Mouse (Mus musculus) liver, embryonic 12.5 days (tissue): ENCODE results near the gene Nlgn1. TPM values are rescaled to one million over a fixed set of nuclear protein-coding genes. Genes with fewer than 3 reads are reported as not detected.

Source experiments
- ATAC-seq: fragments of 200-750 bp; cut with Nextera tagmentation; 2 replicates; pipeline ENCODE4 v1.8.0; 2017; ENCODE audit warnings: moderate number of reproducible peaks, mild to moderate bottlenecking, moderate library complexity
- H3K27ac ChIP-seq: fragments of 300-500 bp; sonication (generic); 2 replicates; pipeline ENCODE4 v1.5.1; 2016; ENCODE audit warnings: mild to moderate bottlenecking
- H3K27me3 ChIP-seq: fragments of 300-500 bp; sonication (generic); replicated peaks from 2 replicates; pipeline ENCODE4 v1.6.1; 2016; ENCODE audit warnings: mild to moderate bottlenecking, moderate library complexity
- H3K36me3 ChIP-seq: fragments of 300-500 bp; sonication (generic); 2 replicates; pipeline ENCODE4 v1.6.1; 2016; ENCODE audit warnings: mild to moderate bottlenecking, moderate library complexity
- H3K4me1 ChIP-seq: fragments of 300-500 bp; sonication (generic); 2 replicates; pipeline ENCODE4 v1.6.1; 2016
- H3K4me2 ChIP-seq: fragments of 300-500 bp; sonication (generic); 2 replicates; pipeline ENCODE4 v1.6.1; 2016; ENCODE audit warnings: mild to moderate bottlenecking, moderate library complexity
- H3K4me3 ChIP-seq: fragments of 300-500 bp; sonication (generic); 2 replicates; pipeline ENCODE4 v1.5.1; 2016; ENCODE audit warnings: mild to moderate bottlenecking, moderate library complexity
- H3K9ac ChIP-seq: fragments of 300-500 bp; sonication (generic); 2 replicates; pipeline ENCODE4 v1.6.1; 2016; ENCODE audit warnings: mild to moderate bottlenecking, moderate library complexity
- H3K9me3 ChIP-seq: fragments of 300-500 bp; sonication (generic); replicated peaks from 2 replicates; pipeline ENCODE4 v1.6.1; 2016; ENCODE audit warnings: mild to moderate bottlenecking, moderate library complexity
- WGBS: fragments of 180-500 bp; shearing (Covaris S2); methylation state at CpG from one replicate; pipeline ENCODE4 v1.1.7; 2016; ENCODE audit not compliant: insufficient replicate concordance; 5-methylcytosine and 5-hydroxymethylcytosine counted together
- polyA plus RNA-seq: library from polyadenylated mRNA; unstranded; fragments of >200 nt; fragmentation: Nextera tagmentation; extraction: Ambion mirVana; gene quantifications from 2 replicates; pipeline ENCODE4 v1.2.1, GENCODE M21; 2016

The Nlgn1 gene
- polyA plus RNA-seq, 1 experiment from 2014 or later, result not detected

DNA sequence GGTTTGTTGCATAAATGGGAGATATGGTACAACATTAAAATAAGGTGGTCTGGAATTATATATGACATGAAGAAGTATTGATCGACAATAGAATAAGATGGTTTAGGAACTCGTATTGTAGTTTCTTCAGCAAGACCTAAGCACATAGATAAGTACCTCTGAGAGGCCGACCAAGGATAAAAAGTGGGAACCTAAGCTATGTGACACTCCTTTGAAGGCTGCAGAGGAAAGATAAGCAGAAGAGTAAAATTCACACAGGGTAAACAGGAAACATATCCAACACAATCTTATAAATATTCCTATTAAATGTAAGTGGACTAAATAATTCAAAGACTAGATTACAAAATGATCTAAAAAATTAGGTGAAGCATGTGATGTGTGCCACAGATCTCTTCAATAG is 151.2 kb downstream of the Nlgn1 start:
- H3K4me2 ChIP-seq, result no peak overlapping the region
- no peaks in the 10 kb centered on the region for H3K36me3 ChIP-seq
- no peak overlapping the region for H3K27ac ChIP-seq
- H3K4me1 ChIP-seq, result no peaks in the 10 kb centered on the region
- ATAC-seq, result no peak
- H3K27me3 ChIP-seq, result no peaks in the 10 kb centered on the region
- 74% methylated on average over 3 of the region's 3 CpGs for WGBS
- H3K9me3 ChIP-seq, result no peaks in the 10 kb centered on the region
- no peak overlapping the region for H3K4me3 ChIP-seq
- no peak overlapping the region for H3K9ac ChIP-seq

DNA sequence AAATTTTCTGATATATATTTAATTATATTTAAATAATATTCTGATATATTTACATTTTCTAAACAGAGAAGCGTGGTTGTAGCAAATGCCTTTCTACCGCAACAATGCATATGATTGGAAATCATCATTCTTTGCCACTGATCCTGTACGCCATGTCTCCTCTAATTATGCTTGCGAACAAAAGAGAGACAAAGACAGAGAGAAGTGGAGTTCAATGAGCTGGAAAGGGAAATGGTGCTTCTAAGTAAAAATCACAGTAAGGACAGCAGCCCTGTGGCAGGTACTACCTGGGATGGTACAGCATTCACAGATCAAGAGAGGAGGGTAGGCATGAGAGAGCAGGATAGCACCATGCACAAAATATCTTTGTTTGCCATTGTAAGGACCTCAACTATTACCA is 156.9 kb downstream of the Nlgn1 start:
- no peaks in the 10 kb centered on the region for H3K9me3 ChIP-seq
- ATAC-seq, result no peak
- no peak overlapping the region for H3K9ac ChIP-seq
- no peaks in the 10 kb centered on the region for H3K4me1 ChIP-seq
- no peak overlapping the region for H3K27ac ChIP-seq
- WGBS, result 75% methylated on average over 4 of the region's 4 CpGs
- no peak overlapping the region for H3K4me2 ChIP-seq
- H3K27me3 ChIP-seq, result no peaks in the 10 kb centered on the region
- no peaks in the 10 kb centered on the region for H3K36me3 ChIP-seq
- no peak overlapping the region for H3K4me3 ChIP-seq

DNA sequence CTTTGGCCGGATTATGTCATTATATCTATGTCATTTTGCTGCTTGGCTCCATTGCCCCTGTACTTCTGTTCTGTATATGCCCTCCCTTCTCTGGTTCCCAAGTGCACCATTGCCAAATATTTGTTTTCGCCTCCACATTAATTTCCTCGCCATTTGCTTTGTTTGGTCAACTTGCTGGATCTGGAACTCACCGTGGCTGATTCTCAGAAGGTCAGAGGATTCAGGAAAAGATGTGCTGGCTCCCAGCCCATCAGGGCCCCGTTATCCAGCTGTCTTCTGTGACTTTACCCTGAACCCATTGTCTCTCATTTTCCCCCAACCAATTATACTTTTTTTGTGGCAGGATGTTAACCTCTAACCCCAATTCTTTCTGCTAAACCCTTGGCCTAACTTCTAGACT is 158.0 kb downstream of the Nlgn1 start:
- Histone ChIP-seq H3K4me1 (no peaks in the 10 kb centered on the region), H3K27me3 (no peaks in the 10 kb centered on the region), H3K4me3 (no peak overlapping the region), H3K36me3 (no peaks in the 10 kb centered on the region), H3K4me2 (no peak overlapping the region), H3K9me3 (no peaks in the 10 kb centered on the region), H3K27ac (no peak overlapping the region), H3K9ac (no peak overlapping the region)
- no peak for ATAC-seq
- WGBS, result 62% methylated on average over 5 of the region's 5 CpGs

DNA sequence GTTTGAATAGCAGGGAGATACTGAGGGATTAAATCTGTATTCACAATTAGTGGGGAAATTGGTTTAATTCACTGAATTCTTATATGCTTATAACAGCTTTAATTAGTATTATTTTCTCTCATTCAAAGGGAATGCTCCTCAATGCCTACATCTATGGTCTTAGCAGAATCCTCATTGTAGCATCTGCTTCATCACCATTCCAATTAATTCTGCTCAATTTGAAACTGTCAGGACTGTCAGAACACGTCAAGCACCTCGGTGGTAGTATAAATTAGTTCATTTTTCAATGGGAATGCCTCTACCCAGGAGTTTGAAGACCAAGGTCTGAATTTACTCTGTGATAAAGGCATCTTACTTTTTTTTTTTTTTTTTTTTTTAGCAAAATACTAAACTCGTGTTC is 158.6 kb downstream of the Nlgn1 start:
- Histone ChIP-seq H3K4me3 (no peak overlapping the region), H3K9ac (no peak overlapping the region), H3K4me2 (no peak overlapping the region), H3K36me3 (no peaks in the 10 kb centered on the region), H3K4me1 (no peaks in the 10 kb centered on the region), H3K27me3 (no peaks in the 10 kb centered on the region), H3K27ac (no peak overlapping the region), H3K9me3 (no peaks in the 10 kb centered on the region)
- no peak for ATAC-seq
- WGBS, result 53% methylated on average over 3 of the region's 3 CpGs

DNA sequence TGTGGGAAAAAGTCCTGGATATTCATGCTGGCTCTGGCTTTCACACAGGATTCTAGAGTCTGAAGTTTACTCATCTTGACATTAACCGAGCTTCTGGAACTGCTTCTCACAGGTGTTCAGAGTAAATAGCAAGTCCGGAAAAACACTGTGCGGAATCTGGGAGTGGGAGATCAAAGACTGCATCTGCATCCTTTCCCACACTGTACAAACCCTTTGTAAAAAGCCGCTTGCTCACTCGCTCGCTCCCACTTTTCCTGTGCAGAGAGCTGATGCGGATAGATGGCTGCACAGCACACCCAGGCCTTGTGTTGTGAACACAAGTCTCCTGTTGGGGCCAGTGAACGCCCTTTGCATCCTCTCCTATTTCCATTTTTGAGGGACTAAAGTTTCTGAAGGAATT is 165.5 kb downstream of the Nlgn1 start:
- Histone ChIP-seq H3K27ac (no peak overlapping the region), H3K4me1 (no peaks in the 10 kb centered on the region), H3K4me3 (no peak overlapping the region), H3K4me2 (no peak overlapping the region), H3K9ac (no peak overlapping the region), H3K36me3 (no peaks in the 10 kb centered on the region), H3K9me3 (no peaks in the 10 kb centered on the region), H3K27me3 (no peaks in the 10 kb centered on the region)
- 79% methylated on average over 8 of the region's 8 CpGs for WGBS
- ATAC-seq, result no peak

DNA sequence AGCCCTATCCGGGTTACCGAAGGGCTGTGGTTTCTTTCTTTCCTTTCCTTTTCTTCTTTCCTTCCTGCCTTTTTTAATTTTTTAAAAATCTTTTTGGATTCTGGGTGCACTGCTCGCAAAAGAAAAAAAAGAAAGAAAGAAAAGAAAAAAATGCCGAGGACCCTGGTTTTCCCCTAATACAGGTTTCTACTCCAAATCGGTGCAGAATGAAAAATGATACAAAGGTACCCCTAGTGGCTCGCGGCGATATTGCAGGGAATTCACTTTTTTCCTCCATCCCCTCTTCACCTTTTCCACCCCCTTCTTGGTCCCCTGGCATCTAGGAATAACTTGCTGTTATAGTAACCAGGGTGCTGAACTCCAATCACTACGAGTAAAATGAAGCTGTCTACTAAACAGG is 178.5 kb downstream of the Nlgn1 start:
- Histone ChIP-seq H3K36me3 (no peaks in the 10 kb centered on the region), H3K27me3 (peaks cover 14% of the 10 kb centered on the region), H3K4me3 (peak overlapping the region; percentile 31), H3K4me2 (peak overlapping the region; percentile 55), H3K9ac (no peak overlapping the region), H3K4me1 (no peaks in the 10 kb centered on the region), H3K9me3 (no peaks in the 10 kb centered on the region), H3K27ac (no peak overlapping the region)
- 1% methylated on average over 9 of the region's 9 CpGs for WGBS
- no peak for ATAC-seq

DNA sequence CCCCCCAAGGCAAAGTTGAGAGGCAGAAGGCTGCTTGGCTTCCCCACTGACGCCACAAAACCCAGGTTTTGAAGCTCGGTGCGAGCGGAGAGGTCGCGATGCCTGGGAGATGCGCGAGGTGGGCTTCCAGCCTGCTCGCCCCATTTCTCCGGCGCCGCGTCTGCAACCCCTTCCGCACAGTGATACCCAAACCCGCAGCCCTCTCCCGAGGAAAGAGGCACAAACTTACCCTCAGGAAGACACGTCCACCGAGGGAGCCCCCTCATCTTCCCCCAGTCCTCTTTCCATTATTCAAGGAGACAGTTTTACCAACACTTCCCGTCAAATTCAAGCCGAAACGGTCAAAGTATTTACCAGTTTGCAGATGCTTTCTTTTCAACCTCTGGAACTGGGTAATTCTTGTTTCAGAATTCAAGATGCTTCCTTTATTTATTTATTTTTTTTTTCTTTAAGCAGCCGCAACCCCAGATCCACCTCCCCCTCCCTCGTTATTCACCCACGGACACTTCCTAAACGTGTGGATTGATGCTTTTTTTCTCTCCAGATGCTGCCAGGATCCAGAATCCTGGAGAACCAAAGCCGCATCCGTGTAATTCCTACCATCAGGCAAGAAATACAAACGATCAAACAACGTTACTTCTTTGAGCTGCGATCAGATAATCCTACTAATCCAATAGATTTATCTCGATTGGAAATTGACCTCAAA is 179.1 kb downstream of the Nlgn1 start:
- H3K4me1 ChIP-seq, result no peaks in the 10 kb centered on the region
- H3K9me3 ChIP-seq, result no peaks in the 10 kb centered on the region
- H3K4me3 ChIP-seq, result peak overlapping the region; percentile 31
- peak overlapping the region; percentile 55 for H3K4me2 ChIP-seq
- H3K27me3 ChIP-seq, result peaks cover 14% of the 10 kb centered on the region
- no peak overlapping the region for H3K9ac ChIP-seq
- ATAC-seq, result no peak
- WGBS, result 2% methylated on average over 31 of the region's 31 CpGs
- H3K27ac ChIP-seq, result no peak overlapping the region
- H3K36me3 ChIP-seq, result no peaks in the 10 kb centered on the region

DNA sequence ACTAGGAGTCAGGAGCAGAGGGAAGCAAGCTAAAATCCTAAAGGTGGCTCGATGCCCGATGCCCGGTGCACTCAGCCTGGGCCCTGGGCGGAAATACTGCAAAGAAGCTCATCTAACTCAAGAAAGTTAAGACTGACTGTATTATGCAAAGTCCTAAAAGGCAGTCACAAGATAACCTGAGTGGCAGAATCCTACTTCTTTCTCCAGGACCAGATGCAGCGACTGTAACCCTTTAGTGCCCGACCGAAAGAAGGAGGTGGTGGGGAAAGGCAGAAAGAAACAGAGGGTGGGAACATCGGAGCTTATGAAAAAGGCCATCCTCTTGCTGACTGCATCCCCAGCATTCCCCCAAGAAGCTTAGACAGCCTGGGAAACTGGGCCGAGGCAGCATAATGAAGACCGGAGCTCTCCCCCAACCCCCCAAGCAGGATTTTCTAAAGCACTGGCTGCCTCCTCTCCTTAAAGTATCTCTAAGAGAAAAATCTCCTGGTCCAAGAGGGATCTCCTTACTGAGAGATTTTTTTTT is 179.7 kb downstream of the Nlgn1 start:
- Histone ChIP-seq H3K36me3 (no peaks in the 10 kb centered on the region), H3K4me2 (peak overlapping the region; percentile 55), H3K4me3 (peak overlapping the region; percentile 31), H3K27me3 (peaks cover 14% of the 10 kb centered on the region), H3K9me3 (no peaks in the 10 kb centered on the region), H3K9ac (no peak overlapping the region), H3K4me1 (no peaks in the 10 kb centered on the region), H3K27ac (no peak overlapping the region)
- no peak for ATAC-seq
- 2% methylated on average over 10 of the region's 10 CpGs for WGBS

DNA sequence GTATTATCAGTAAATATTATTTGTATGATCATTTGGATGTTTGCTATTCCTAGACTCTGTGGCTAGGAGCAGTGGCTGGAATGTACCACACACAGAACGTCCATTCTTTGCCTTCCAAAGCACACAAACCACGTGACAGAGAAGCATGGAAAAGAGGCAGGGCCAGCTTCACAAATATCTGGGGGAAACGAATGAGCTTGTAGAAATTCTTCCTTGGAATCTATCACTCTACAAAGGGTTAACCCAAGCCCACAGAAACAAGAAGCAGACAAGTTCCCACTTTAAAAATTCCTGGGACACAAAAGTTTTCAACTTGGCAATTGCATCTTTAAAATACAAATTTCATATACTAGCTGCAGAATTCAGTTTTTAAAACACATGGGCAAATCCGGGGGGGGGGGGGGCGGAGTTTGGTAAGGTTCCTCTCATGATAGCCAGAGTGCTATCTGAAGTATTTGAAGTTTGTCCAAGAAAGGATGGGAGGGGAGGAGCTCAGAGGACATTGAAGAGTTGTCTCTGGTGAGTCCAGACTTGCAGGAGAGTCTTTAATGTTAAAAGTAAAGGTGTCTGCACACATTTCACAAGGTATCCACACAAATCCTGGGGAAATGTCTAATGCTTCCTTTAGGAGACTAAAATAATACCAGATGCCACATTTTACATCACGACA is 180.8 kb downstream of the Nlgn1 start:
- Histone ChIP-seq H3K4me1 (no peaks in the 10 kb centered on the region), H3K4me2 (no peak overlapping the region), H3K9me3 (no peaks in the 10 kb centered on the region), H3K27me3 (peaks cover 14% of the 10 kb centered on the region), H3K36me3 (no peaks in the 10 kb centered on the region), H3K9ac (no peak overlapping the region), H3K27ac (no peak overlapping the region), H3K4me3 (no peak overlapping the region)
- WGBS, result 37% methylated on average over 6 of the region's 6 CpGs
- no peak for ATAC-seq

DNA sequence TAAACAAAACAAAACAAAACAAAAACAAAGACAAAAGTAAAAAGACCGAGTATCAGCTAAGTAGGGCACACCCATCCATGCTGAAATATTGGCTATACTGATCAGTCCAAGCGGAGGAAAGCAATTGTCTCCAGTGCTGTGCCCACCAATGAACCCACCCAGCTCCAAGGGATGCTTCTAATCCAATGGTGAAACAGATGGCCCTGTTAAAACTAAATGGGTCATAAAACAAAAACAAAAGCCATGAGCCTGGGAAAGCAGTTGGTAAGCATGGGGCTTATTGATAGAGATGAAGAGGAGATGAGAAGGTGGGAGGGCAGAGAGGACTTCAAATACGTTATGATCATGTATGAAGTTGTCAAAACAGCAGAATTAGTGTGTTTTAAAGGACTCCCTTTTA is 186.1 kb downstream of the Nlgn1 start:
- Histone ChIP-seq H3K27ac (no peak overlapping the region), H3K4me3 (no peak overlapping the region), H3K4me2 (no peak overlapping the region), H3K9ac (no peak overlapping the region), H3K9me3 (no peaks in the 10 kb centered on the region), H3K27me3 (no peaks in the 10 kb centered on the region), H3K4me1 (no peaks in the 10 kb centered on the region), H3K36me3 (no peaks in the 10 kb centered on the region)
- WGBS, result 62% methylated on average over 3 of the region's 3 CpGs
- ATAC-seq, result no peak

DNA sequence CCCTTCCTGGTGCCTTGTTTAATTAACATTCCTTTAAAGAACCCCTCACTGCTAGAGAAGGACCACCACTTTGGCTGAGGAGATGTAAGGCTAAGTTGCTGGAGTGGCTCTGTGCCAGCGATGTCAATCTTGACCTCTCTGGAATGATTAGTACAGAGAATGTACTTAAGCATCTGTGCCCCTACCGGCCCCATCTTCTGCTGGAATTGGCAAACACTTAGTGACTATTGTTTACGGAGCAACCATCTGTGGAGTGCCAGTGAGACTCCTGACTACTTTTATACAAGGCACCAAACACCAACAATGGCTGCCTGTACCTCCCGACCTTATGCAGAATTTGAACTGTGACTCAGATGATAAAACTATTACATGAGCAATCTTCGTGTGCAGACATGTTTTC is 186.8 kb downstream of the Nlgn1 start:
- H3K9me3 ChIP-seq, result no peaks in the 10 kb centered on the region
- 68% methylated on average over 5 of the region's 5 CpGs for WGBS
- no peak overlapping the region for H3K9ac ChIP-seq
- no peak overlapping the region for H3K4me3 ChIP-seq
- H3K27me3 ChIP-seq, result no peaks in the 10 kb centered on the region
- no peak overlapping the region for H3K4me2 ChIP-seq
- ATAC-seq, result no peak
- H3K27ac ChIP-seq, result no peak overlapping the region
- H3K36me3 ChIP-seq, result no peaks in the 10 kb centered on the region
- no peaks in the 10 kb centered on the region for H3K4me1 ChIP-seq

DNA sequence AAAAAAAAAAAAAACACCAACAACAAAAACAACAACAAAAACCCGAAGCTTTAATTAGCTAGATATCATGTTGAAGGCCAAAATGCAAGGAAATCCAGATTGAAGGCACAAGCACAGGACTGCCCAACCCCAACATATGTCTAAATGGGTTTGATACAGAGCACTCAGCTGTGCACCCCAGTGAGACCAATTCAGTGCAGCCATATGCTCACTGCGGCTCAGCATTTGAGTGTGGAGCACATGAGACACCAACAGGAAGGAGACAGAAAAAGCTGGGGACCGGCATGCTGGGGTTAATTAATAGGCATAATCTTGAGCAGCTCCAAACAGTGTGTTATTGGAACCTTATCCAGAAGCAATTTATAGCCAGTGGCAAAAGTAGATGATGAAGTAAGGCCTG is 190.7 kb downstream of the Nlgn1 start:
- ATAC-seq, result no peak
- Histone ChIP-seq H3K9me3 (no peaks in the 10 kb centered on the region), H3K27ac (no peak overlapping the region), H3K4me1 (no peaks in the 10 kb centered on the region), H3K4me2 (no peak overlapping the region), H3K4me3 (no peak overlapping the region), H3K36me3 (no peaks in the 10 kb centered on the region), H3K27me3 (no peaks in the 10 kb centered on the region), H3K9ac (no peak overlapping the region)
- WGBS, result 65% methylated on average over 3 of the region's 3 CpGs
